Mouse (Mus musculus): Measurements from ENCODE around the gene Grk2.
"Not testable (repeated sequence)": the region's sequence is repeated elsewhere in the genome, so short reads cannot be mapped to it uniquely, and the experiment has no call there.

Gene Grk2

GRCm38 (mm10) chr19:4268566-4269361 is 37.3 kb downstream of the Grk2 start, which contains the start of gene Ssh3:
Ssh3 (minus strand) TSS chr19:4269180.
- peak; percentile 84 to 92 for DNase-seq

DNA sequence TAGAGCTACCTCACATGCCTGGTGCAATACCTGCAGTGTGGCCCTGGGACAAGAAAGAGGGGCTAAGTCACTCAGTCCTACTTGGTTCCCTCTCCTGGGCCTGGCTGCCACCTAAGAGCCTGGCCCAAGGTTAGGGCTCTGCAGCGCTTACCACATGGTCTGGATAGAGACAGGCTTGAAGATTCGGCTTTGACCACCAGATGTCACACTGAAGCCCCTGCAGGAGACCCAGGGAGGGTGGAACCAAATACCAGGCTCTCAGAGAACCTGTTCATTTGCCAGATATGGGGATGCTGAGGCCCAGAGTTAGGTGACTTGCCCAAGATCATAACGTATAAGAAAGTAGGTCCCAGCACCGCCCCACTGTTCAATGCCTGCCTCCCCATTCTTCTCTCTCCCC is 40.1 kb downstream of the Grk2 start:
- DNase-seq: peak in 1 of 2 experiments; percentile 24

DNA sequence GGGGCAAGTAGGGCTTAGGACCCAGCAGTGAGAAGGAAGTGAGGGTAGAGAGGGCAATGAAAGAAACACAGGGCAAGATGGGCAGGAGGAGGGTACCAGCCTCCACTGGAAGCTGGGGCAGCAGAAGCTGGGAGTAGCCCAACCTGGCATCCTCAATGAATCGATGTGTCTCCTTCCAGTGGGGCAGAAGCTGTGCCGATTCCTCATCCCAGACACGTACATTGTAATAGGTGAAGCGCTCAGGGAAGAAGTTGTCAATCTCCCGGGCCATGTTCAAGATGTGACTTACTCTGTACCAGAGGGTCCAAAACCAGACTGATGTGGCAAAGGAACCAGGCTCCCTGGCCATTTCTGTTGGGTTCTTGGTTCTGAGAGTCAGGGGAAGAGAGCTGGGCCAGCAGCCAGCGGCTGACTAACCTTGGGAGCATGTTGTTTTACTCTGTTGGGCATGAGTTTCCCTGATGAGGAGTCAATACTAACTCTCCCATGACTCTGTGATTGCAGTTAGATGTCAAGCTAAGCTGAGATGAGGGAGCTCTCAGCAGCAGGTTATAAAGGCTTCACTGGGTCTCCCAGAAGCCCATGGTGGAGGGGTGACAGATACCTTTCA is 41.7 kb downstream of the Grk2 start:
- DNase-seq: no peak

GRCm38 (mm10) chr19:4263702-4264101 is 42.3 kb downstream of the Grk2 start:
- peak in 1 of 2 experiments; percentile 13 for DNase-seq

GRCm38 (mm10) chr19:4262756-4263155 is 43.3 kb downstream of the Grk2 start:
- peak in 1 of 2 experiments; percentile 38 for DNase-seq

GRCm38 (mm10) chr19:4261038-4261698 is 44.9 kb downstream of the Grk2 start:
- no peak for DNase-seq

- no peak for DNase-seq
These were observed 48.1 kb downstream of the Grk2 start for GRCm38 (mm10) chr19:4257897-4258252.

GRCm38 (mm10) chr19:4257216-4257896 is 48.7 kb downstream of the Grk2 start:
- peak; percentile 94 to 97 for DNase-seq

GRCm38 (mm10) chr19:4255583-4256162 is 50.3 kb downstream of the Grk2 start:
- DNase-seq: no peak

DNA sequence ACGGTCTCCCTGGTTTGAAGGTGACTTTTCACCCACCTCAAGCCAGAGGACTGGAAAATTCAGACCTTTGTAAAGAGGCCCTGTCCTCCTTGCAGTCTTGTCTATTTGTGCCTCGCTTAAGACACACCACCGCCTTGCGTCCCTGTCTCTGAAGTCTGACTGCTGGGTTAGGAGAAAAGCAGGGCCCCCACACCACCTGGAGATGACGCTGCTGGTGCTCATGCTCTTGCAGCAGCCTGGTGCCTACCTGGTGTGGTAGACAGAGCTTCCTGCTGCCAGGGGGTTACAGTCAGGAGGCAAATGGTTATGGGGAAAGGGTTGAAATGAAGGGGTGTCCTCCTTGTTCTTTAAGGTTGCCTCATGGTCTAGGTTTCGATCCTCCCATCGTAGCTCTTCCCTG is 51.8 kb downstream of the Grk2 start:
- DNase-seq: no peak

DNA sequence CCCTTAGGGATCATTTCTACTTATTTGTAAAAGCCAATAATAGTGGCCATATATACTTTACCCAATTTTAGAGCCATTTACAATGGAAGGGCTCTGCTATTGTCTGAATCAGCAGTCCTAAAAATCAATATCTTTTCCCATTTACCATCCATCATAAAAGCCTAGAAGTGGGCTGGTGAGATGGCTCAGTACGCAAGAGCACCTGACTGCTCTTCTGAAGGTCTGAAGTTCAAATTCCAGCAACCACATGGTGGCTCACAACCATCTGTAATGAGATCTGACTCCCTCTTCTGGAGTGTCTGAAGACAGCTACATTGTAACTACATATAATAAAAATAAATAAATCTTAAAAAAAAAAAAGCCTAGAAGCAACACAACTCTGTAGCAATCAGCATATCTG is 57.3 kb downstream of the Grk2 start:
- DNase-seq: not testable (repeated sequence)

DNA sequence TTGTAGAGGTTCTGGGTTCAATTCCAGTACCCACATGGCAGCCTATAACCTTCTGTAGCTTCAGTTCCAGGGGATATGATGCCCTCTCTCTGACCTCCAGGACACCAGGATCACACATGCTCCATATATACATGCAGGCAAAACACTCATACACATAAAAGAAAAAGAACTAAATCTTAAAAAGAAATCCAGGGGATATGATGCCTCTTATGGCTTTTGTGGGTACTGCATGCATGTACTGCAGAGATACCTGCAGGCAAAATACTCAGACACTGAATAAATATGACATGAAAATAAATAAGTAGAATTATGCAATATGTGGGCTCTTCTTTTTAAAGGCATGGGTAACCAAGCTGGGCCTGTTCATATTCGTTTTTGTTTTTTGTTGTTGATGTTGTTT is 59.0 kb downstream of the Grk2 start:
- no peak for DNase-seq

- no peak for DNase-seq
These were observed 61.2 kb downstream of the Grk2 start for GRCm38 (mm10) chr19:4244775-4245174.

- DNase-seq: no peak
These were observed 63.6 kb downstream of the Grk2 start for GRCm38 (mm10) chr19:4242416-4242815.

- no peak for DNase-seq
These were observed 65.8 kb downstream of the Grk2 start for GRCm38 (mm10) chr19:4240247-4240668.
